Mouse (Mus musculus) MEL (cell line): ENCODE measurements around the gene Bcorl1.

Experiments
- CHD2 ChIP-seq: IDR thresholded peaks from 2 replicates; pipeline ENCODE4 v1.6.1; 2011; ENCODE audit warnings: low read length, improper control_type of control experiment
- ELF1 ChIP-seq: IDR thresholded peaks from 2 replicates; pipeline ENCODE4 v1.6.1; 2014; ENCODE audit warnings: low read depth, mild to moderate bottlenecking, inconsistent platforms, low read length, improper control_type of control experiment, moderate library complexity
- EP300 ChIP-seq, 2 experiments: IDR thresholded peaks; 2 replicates each; pipeline ENCODE4 v1.6.1; 2011; ENCODE audit warnings: improper control_type of control experiment in 2 of 2, low read length in 2 of 2, low read depth in 1 of 2, mild to moderate bottlenecking in 1 of 2
- HCFC1 ChIP-seq: IDR thresholded peaks from 2 replicates; pipeline ENCODE4 v1.6.1; 2012; ENCODE audit warnings: low read depth, mild to moderate bottlenecking, inconsistent platforms, low read length, improper control_type of control experiment, moderate library complexity
- KAT2A ChIP-seq: conservative IDR thresholded peaks from 2 replicates; pipeline ENCODE4 v1.6.1; 2012; ENCODE audit warnings: low read depth, low read length, improper control_type of control experiment, inconsistent platforms
- MEF2A ChIP-seq: IDR thresholded peaks from 2 replicates; pipeline ENCODE4 v1.6.1; 2014; ENCODE audit warnings: low read depth, mild to moderate bottlenecking, inconsistent platforms, low read length, improper control_type of control experiment; ENCODE audit not compliant: poor library complexity, insufficient replicate concordance, severe bottlenecking; ENCODE audit errors: extremely low read depth
- POLR2A ChIP-seq, 2 experiments: IDR thresholded peaks; 2 replicates each; pipeline ENCODE4 v1.6.1; 2011 to 2012; ENCODE audit warnings: low read length in 2 of 2, mild to moderate bottlenecking in 2 of 2, control low read depth in 1 of 2, improper control_type of control experiment in 1 of 2, low read depth in 1 of 2, moderate library complexity in 1 of 2; ENCODE audit not compliant: control insufficient read depth in 1 of 2, insufficient read depth in 1 of 2, poor library complexity in 1 of 2
- POLR2AphosphoS2 ChIP-seq: IDR thresholded peaks from 2 replicates; pipeline ENCODE4 v1.6.1; 2011; ENCODE audit warnings: low read length, improper control_type of control experiment
- TCF12 ChIP-seq: IDR thresholded peaks from 2 replicates; pipeline ENCODE4 v1.6.1; 2014; ENCODE audit warnings: low read depth, mild to moderate bottlenecking, inconsistent platforms, low read length, improper control_type of control experiment, moderate library complexity
- UBTF ChIP-seq: IDR thresholded peaks from 2 replicates; pipeline ENCODE4 v1.6.1; 2012; ENCODE audit warnings: low read depth, mild to moderate bottlenecking, inconsistent platforms, low read length, improper control_type of control experiment, moderate library complexity, borderline replicate concordance; ENCODE audit not compliant: insufficient read depth
- USF1 ChIP-seq: IDR thresholded peaks from 2 replicates; pipeline ENCODE4 v1.6.1; 2014; ENCODE audit warnings: low read depth, mild to moderate bottlenecking, inconsistent platforms, low read length, improper control_type of control experiment, moderate library complexity
- USF2 ChIP-seq, 2 experiments: IDR thresholded peaks; 2 replicates each; pipeline ENCODE4 v1.6.1; 2011 to 2012; ENCODE audit warnings: improper control_type of control experiment in 2 of 2, low read length in 2 of 2, borderline replicate concordance in 1 of 2, inconsistent platforms in 1 of 2, low read depth in 1 of 2, mild to moderate bottlenecking in 1 of 2; ENCODE audit not compliant: insufficient read depth in 1 of 2
- ZNF384 ChIP-seq: IDR thresholded peaks from 2 replicates; pipeline ENCODE4 v1.6.1; 2012; ENCODE audit warnings: low read depth, mild to moderate bottlenecking, inconsistent platforms, low read length, improper control_type of control experiment

GRCm38 (mm10) chrX:48428241-48428640 lies 87.1 kb downstream of the Bcorl1 start:
- TF ChIP-seq EP300 (IDR thresholded peaks at IDR 0.05; ENCODE audit: low read depth in 1 of 2, low read length in 2 of 2) (no peak), POLR2AphosphoS2 (no peak), UBTF (no peak), USF2 (IDR thresholded peaks at IDR 0.05; ENCODE audit: borderline replicate concordance in 1 of 2, insufficient read depth in 1 of 2, low read depth in 1 of 2, low read length in 2 of 2) (no peak), MEF2A (no peak), ZNF384 (no peak), KAT2A (no peak), POLR2A (IDR thresholded peaks at IDR 0.05; ENCODE audit: control insufficient read depth in 1 of 2, insufficient read depth in 1 of 2, low read depth in 1 of 2, low read length in 2 of 2, poor library complexity in 1 of 2) (no peak), HCFC1 (no peak), ELF1 (no peak), USF1 (no peak), CHD2 (no peak), TCF12 (no peak)
